Mouse (Mus musculus) mouse embryonic stem cell (cell line): ENCODE results near the gene Gm11985.

ENCODE experiments used
- in situ Hi-C, 2 experiments: fragments of 300-500 bp; cut with MboI; formaldehyde crosslinking; loops; 1 replicate in 1 of 2; 3 replicates in 1 of 2; pipeline ENCODE4 v1.14.3; 2019 to 2020; ENCODE audit warnings: low sequenced_read_pairs in 2 of 2, low pct_unique_long_range_greater_than_20kb in 1 of 2, mixed read lengths in 1 of 2; ENCODE audit not compliant: unreplicated experiment in 1 of 2

The Gm11985 gene

GRCm38 (mm10) chr11:7135763-7136162 is 52.6 kb downstream of the Gm11985 start:
- in situ Hi-C loops: no loop called here

GRCm38 (mm10) chr11:7135301-7135700 is 53.1 kb downstream of the Gm11985 start:
- in situ Hi-C loops: no loop called here

GRCm38 (mm10) chr11:7134319-7134718 is 54.0 kb downstream of the Gm11985 start:
- in situ Hi-C loops: no loop called here

- in situ Hi-C loops: no loop called here
Measured at GRCm38 (mm10) chr11:7133736-7134135, 54.6 kb downstream of the Gm11985 start.
